Mouse (Mus musculus): ENCODE measurements at regions not wholly inside any gene's neighbourhood (a gene's known extent, or its start where the extent isn't known, plus 50 kb on each side); places are given as distances from the start of the nearest gene placed in this dataset.

DNA sequence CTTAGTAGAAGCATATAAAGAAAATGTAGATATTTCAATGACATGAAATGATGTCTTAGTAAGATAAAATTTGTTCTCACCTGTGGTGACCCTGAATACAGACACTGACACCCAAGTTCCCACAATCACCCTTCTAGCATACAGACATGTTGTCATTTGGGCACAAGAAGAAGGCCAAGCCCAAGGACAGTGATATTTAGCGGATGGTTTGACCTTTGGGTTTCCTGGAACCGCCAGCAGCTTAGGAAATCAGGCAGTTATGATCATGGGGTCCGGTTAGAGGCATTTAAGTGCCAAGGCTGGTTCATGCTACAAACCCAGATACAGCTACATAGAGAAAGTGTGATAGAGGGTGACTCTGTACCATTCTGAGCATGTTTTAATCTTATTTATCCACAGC is 310.2 kb upstream of the Gpc5 start:
- H3K27me3 ChIP-seq (ENCODE audit: insufficient read depth, low read length): no peaks in the 10 kb centered on the region
- H3K9ac ChIP-seq (replicated peaks; ENCODE audit: low read length, poor library complexity, severe bottlenecking): no peak overlapping the region
- H3K4me1 ChIP-seq (ENCODE audit: insufficient read depth, low read length): no peaks in the 10 kb centered on the region
- H3K4me3 ChIP-seq (ENCODE audit: low read depth, low read length): no peak overlapping the region
- no peaks in the 10 kb centered on the region for H3K9me3 ChIP-seq (ENCODE audit: low read length)
- H3K4me2 ChIP-seq (ENCODE audit: low read depth, low read length, poor library complexity, severe bottlenecking): no peak overlapping the region
- no peak for DNase-seq (ENCODE audit: low spot score)
- 96% methylated on average over 3 of the region's 3 CpGs for WGBS
- ATAC-seq (ENCODE audit: low FRiP score): no peak
- no peaks in the 10 kb centered on the region for H3K36me3 ChIP-seq (ENCODE audit: insufficient read depth, low read length)
- H3K27ac ChIP-seq (ENCODE audit: low read depth, low read length): no peak overlapping the region
- TF ChIP-seq CTCF (IDR thresholded peaks at IDR 0.05): no peak

DNA sequence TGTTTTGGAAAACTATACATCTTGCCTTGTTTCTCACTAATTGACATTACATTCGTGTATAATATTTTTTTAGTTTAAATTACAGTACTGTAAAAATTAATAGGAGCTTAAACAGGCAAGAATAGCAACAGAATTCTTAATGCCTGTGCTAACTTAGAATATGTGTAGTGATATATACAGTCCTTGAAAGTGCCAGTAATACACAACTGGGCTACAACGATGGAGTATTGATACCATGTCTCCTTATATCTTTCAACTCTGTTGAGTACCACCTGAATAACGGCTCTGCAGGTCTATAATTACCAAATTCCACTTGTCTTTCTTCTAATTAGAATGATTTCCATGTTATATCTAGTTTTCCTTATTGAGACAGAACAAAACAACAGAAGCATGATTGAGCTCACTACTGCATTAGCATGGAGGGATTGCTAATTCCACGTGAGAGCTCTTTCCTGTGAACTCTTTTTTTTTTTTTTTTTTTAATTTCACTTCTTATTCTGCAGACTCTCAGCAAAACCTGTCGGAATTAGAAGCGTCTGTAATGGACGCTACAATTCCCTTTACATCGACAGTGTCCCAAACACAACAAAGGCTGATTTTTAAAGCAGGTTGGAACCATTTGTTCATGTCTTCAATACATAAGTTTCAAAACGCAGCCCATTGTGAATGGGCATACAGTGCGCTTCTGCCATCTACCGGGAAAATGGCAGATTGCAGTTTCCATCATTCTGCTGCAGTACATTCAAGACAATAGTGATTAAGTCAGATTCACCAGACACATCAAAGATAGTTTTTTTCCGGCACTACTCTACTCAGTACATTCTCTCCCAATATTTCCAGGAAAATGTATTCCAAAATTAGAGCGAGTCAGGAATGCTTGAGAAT is 300.8 kb upstream of the Gpc5 start:
- 16% methylated on average over 13 of the region's 13 CpGs for WGBS
- no peak overlapping the region for H3K4me3 ChIP-seq (ENCODE audit: low read depth, low read length)
- H3K9ac ChIP-seq (replicated peaks; ENCODE audit: low read length, poor library complexity, severe bottlenecking): no peak overlapping the region
- TF ChIP-seq CTCF (IDR thresholded peaks at IDR 0.05): peak; percentile 99
- H3K9me3 ChIP-seq (ENCODE audit: low read length): no peaks in the 10 kb centered on the region
- H3K4me1 ChIP-seq (ENCODE audit: insufficient read depth, low read length): no peaks in the 10 kb centered on the region
- H3K4me2 ChIP-seq (ENCODE audit: low read depth, low read length, poor library complexity, severe bottlenecking): peak overlapping the region; percentile 35
- H3K27ac ChIP-seq (ENCODE audit: low read depth, low read length): no peak overlapping the region
- ATAC-seq (ENCODE audit: low FRiP score) (peak; percentile 72), DNase-seq (ENCODE audit: low spot score) (peak; percentile 92)
- H3K36me3 ChIP-seq (ENCODE audit: insufficient read depth, low read length): no peaks in the 10 kb centered on the region
- H3K27me3 ChIP-seq (ENCODE audit: insufficient read depth, low read length): no peaks in the 10 kb centered on the region

- no peak overlapping the region for H3K4me3 ChIP-seq (ENCODE audit: low read depth, low read length)
- no peaks in the 10 kb centered on the region for H3K9me3 ChIP-seq (ENCODE audit: low read length)
- no peak for TF ChIP-seq CTCF (IDR thresholded peaks at IDR 0.05)
- H3K9ac ChIP-seq (replicated peaks; ENCODE audit: low read length, poor library complexity, severe bottlenecking): no peak overlapping the region
- H3K4me1 ChIP-seq (ENCODE audit: insufficient read depth, low read length): no peaks in the 10 kb centered on the region
- 71% methylated on average over 4 of the region's 4 CpGs for WGBS
- DNase-seq (ENCODE audit: low spot score) (no peak), ATAC-seq (ENCODE audit: low FRiP score) (no peak)
- H3K27me3 ChIP-seq (ENCODE audit: insufficient read depth, low read length): no peaks in the 10 kb centered on the region
- H3K36me3 ChIP-seq (ENCODE audit: insufficient read depth, low read length): no peaks in the 10 kb centered on the region
- H3K4me2 ChIP-seq (ENCODE audit: low read depth, low read length, poor library complexity, severe bottlenecking): no peak overlapping the region
- H3K27ac ChIP-seq (ENCODE audit: low read depth, low read length): no peak overlapping the region
Observed at GRCm38 (mm10) chr14:114791831-114792224, 300.2 kb upstream of the Gpc5 start.

DNA sequence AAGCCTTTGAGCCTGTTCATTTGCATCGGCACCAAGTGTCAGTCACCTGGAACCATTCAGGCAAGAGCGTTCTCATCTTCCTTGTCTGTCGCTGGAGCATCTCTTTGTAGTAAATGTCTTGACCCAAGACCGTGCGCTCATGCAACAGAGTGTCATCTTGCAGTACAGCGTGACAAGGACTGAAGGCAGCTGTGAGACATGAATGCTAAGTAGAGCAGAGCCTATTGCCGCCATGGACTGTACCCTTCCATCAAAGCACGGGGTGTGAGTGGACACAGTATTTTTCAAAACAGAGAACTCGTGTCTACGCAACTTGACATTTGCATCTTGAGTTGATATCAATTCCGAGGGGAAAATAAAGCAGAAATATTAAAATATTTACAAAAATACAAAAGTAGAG is 287.4 kb upstream of the Gpc5 start:
- Histone ChIP-seq H3K9me3 (ENCODE audit: low read length) (no peaks in the 10 kb centered on the region), H3K4me3 (ENCODE audit: low read depth, low read length) (no peak overlapping the region), H3K9ac (replicated peaks; ENCODE audit: low read length, poor library complexity, severe bottlenecking) (no peak overlapping the region), H3K4me1 (ENCODE audit: insufficient read depth, low read length) (no peaks in the 10 kb centered on the region), H3K36me3 (ENCODE audit: insufficient read depth, low read length) (no peaks in the 10 kb centered on the region), H3K4me2 (ENCODE audit: low read depth, low read length, poor library complexity, severe bottlenecking) (no peak overlapping the region), H3K27me3 (ENCODE audit: insufficient read depth, low read length) (no peaks in the 10 kb centered on the region), H3K27ac (ENCODE audit: low read depth, low read length) (no peak overlapping the region)
- ATAC-seq (ENCODE audit: low FRiP score) (no peak), DNase-seq (ENCODE audit: low spot score) (no peak)
- 82% methylated on average over 11 of the region's 11 CpGs for WGBS
- no peak for TF ChIP-seq CTCF (IDR thresholded peaks at IDR 0.05)

DNA sequence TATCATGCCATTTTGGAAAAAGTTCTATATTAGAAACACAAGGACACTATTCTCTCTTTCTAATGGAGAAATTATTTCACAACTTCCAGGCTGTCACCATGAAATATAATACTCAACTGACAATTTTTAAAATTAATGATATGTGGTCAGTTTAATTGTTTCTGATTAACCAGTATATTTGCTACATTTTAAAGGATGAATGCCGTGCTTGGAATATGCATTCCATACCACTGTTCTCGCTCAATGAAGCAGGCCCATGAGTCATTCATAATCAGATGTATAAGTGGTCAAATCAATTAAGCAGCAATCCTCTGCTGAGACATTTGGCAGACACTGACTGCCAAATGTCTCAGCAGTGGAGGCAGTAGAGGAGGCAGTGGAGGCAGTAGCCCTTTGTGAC is 283.4 kb upstream of the Gpc5 start:
- no peak for TF ChIP-seq CTCF (IDR thresholded peaks at IDR 0.05)
- Histone ChIP-seq H3K36me3 (ENCODE audit: insufficient read depth, low read length) (no peaks in the 10 kb centered on the region), H3K27me3 (ENCODE audit: insufficient read depth, low read length) (no peaks in the 10 kb centered on the region), H3K27ac (ENCODE audit: low read depth, low read length) (no peak overlapping the region), H3K4me1 (ENCODE audit: insufficient read depth, low read length) (no peaks in the 10 kb centered on the region), H3K9me3 (ENCODE audit: low read length) (no peaks in the 10 kb centered on the region), H3K4me2 (ENCODE audit: low read depth, low read length, poor library complexity, severe bottlenecking) (no peak overlapping the region), H3K4me3 (ENCODE audit: low read depth, low read length) (no peak overlapping the region), H3K9ac (replicated peaks; ENCODE audit: low read length, poor library complexity, severe bottlenecking) (no peak overlapping the region)
- WGBS: 93% methylated on average over 2 of the region's 2 CpGs
- ATAC-seq (ENCODE audit: low FRiP score) (no peak), DNase-seq (ENCODE audit: low spot score) (no peak)

GRCm38 (mm10) chr14:114820677-114821076 is 271.3 kb upstream of the Gpc5 start:
- Histone ChIP-seq H3K9ac (replicated peaks; ENCODE audit: low read length, poor library complexity, severe bottlenecking) (no peak overlapping the region), H3K27me3 (ENCODE audit: insufficient read depth, low read length) (no peaks in the 10 kb centered on the region), H3K4me2 (ENCODE audit: low read depth, low read length, poor library complexity, severe bottlenecking) (no peak overlapping the region), H3K27ac (ENCODE audit: low read depth, low read length) (no peak overlapping the region), H3K36me3 (ENCODE audit: insufficient read depth, low read length) (no peaks in the 10 kb centered on the region), H3K4me1 (ENCODE audit: insufficient read depth, low read length) (no peaks in the 10 kb centered on the region), H3K9me3 (ENCODE audit: low read length) (no peaks in the 10 kb centered on the region), H3K4me3 (ENCODE audit: low read depth, low read length) (no peak overlapping the region)
- ATAC-seq (ENCODE audit: low FRiP score) (no peak), DNase-seq (ENCODE audit: low spot score) (no peak)
- WGBS: 57% methylated on average over 1 of the region's 1 CpGs
- TF ChIP-seq CTCF (IDR thresholded peaks at IDR 0.05): no peak
